Mouse (Mus musculus) left cerebral cortex, postnatal 25 days (tissue): Measurements from ENCODE around the gene Chit1. TPM values are rescaled to one million over a fixed set of nuclear protein-coding genes. Genes with fewer than 3 reads are reported as not detected.

Experiments
- DNase-seq, 2 experiments: peaks; one replicate each; pipeline ENCODE4 v3.0.0; 2022; ENCODE audit warnings: low spot score in 2 of 2, mixed read lengths in 1 of 2
- intact Hi-C: fragments of 180-260 bp; cut with DNase I; formaldehyde crosslinking; loops from one replicate; pipeline ENCODE4 v1.15.1; 2025
- total RNA-seq, 2 experiments: library from RNA; stranded (reverse); gene quantifications; 2 replicates each; pipeline ENCODE4 v1.2.3; 2021

Gene Chit1
- not detected for total RNA-seq

DNA sequence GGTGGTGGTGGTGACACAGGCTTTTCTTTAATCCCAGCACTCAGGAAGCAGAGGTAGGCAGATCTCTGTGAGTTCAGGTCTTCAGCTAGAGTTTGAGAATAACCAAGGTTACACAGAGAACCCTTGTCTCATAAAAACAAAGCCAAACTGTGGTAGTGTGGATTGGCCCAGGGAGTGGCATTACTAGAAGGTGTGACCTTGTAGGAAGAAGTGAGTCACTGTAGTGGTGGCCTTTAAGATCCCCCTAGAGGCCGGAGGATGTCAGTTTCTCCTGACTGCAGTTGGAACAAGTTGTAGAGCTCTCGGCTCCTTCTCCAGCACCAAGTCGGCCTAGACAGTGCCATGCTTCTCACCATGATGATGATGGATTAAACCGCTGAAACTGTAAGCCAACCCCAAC, at the start of gene Chit1:
Chit1 (plus strand) TSS at position 264 of the 400 bp plus-strand sequence.
- intact Hi-C loops: no loop called here
- DNase-seq: no peak

DNA sequence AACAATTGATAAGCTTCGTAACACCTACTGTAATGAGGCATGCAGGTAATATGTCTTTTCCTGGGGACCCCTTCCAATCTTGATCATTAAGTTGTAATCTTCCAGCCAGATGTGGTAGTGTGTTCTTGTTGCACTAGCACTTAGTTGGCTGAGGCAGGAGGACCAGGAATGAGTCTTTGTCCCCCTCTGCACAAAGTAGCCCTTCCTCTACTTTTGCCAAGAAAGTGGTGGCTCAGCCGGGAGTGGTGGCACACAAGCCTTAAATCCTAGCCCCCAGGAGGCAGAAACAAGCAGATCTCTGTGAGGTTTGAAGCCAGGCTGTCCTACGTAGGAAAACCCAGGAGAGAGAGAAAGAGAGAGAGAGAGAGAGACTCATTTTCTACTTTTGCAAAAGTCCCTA, 49.1 kb upstream of the Chit1 start:
- no peak for DNase-seq
- intact Hi-C loops: loop anchor here (2.0 to 5.0 kb wide), 2 partner anchors 17 to 270 kb away; partner anchors contain the start of genes Btg2 and Ppfia4

GRCm38 (mm10) chr1:134062411-134063085, 48.5 kb upstream of the Chit1 start:
- intact Hi-C loops: loop anchor here (2.0 to 5.0 kb wide), 2 partner anchors 16 to 270 kb away; partner anchors contain the start of genes Btg2 and Ppfia4
- peak in 1 of 2 experiments; percentile 56 for DNase-seq

- peak in 1 of 2 experiments; percentile 43 for DNase-seq
- intact Hi-C loops: loop anchor here (2.0 to 5.0 kb wide), 2 partner anchors 16 to 269 kb away; partner anchors contain the start of genes Btg2 and Ppfia4
Measured at GRCm38 (mm10) chr1:134063086-134063772, 47.8 kb upstream of the Chit1 start.

DNA sequence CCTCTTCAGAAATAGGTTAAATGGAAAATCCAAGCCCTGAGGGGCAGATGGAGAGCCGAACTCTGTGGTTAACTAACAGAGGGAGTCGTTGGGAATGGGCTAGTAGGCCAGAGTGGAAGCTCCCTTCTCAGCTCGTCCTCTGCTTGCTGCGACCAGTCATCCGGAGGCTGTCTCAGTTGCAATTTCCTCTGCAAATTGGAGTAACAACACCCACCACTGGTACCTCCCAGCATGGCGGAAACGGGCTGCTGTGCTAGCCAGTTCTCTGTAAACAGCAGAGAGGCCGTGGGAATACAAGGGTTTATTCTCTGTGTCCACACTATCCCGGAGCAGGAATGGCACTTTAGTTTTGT, 47.3 kb upstream of the Chit1 start:
- intact Hi-C loops: loop anchor here (2.0 to 5.0 kb wide), 2 partner anchors 15 to 269 kb away; partner anchors contain the start of genes Btg2 and Ppfia4
- peak in 1 of 2 experiments; percentile 53 for DNase-seq

- intact Hi-C loops: loop anchor here (5.0 kb wide), 1 partner anchor 268 kb away; the partner anchor contains the start of gene Ppfia4
- no peak for DNase-seq
Measured at GRCm38 (mm10) chr1:134064296-134064831, 46.7 kb upstream of the Chit1 start.

DNA sequence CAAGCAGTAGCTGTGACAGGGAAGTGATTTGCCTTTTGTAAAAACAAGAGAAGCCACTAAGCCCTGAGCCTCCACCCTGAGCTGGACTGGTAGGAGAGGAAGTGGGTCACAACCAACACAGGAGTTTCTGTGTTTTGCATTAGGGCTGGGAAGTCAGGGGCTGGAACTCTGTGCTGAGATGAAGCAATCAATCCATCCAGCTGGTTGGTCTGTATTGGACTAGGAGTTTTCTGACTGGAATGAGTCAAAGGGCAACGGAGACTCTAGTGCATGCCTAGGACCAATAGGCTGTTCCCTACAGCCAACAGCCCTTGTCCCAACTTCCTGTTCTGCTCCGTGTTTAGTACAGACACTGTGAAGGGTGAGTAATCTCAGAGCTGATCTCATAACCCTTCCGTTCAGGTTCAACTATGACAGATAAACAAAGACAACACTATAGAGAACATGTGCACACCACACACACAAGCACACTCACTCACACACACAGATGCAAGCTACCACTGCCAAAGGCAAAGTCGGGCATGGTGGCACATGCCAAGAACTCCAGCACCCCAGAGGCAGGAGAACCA, 45.7 kb upstream of the Chit1 start:
- intact Hi-C loops: no loop called here
- no peak for DNase-seq

- intact Hi-C loops: no loop called here
- DNase-seq: no peak
Measured at GRCm38 (mm10) chr1:134066554-134066953, 44.5 kb upstream of the Chit1 start.

GRCm38 (mm10) chr1:134067143-134067619, 43.9 kb upstream of the Chit1 start:
- intact Hi-C loops: no loop called here
- DNase-seq: no peak

DNA sequence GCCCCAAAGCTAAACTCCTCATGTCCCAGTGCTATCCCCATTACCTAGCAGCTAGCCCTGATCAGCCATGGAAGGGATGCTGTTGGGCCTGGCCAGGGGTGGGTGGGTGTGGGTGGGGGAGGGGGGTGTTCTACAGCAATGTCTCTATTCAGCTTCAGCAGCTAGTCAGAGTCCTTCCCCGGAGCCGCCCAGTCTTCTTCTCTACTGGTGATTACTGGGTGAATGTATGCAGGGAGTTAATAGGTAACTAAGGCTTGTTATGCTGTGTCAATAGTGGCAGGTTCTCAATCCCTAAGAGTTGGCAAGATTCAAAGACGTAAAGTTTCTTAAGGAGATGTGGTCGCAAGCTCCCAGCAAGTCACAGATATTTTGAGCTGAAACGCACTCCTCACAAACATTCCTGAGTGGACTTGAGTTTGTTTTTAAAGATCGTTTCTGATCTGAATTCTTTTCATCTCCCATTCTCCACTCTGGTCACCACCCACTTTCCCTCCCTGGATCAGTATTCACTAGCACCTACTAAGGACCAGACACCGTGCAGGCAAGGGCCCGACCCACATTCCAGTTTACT, 40.9 kb upstream of the Chit1 start:
- DNase-seq: no peak
- intact Hi-C loops: no loop called here

GRCm38 (mm10) chr1:134071411-134072018, 39.5 kb upstream of the Chit1 start:
- DNase-seq: no peak
- intact Hi-C loops: no loop called here

GRCm38 (mm10) chr1:134073061-134073564, 37.9 kb upstream of the Chit1 start:
- DNase-seq: no peak
- intact Hi-C loops: no loop called here

DNA sequence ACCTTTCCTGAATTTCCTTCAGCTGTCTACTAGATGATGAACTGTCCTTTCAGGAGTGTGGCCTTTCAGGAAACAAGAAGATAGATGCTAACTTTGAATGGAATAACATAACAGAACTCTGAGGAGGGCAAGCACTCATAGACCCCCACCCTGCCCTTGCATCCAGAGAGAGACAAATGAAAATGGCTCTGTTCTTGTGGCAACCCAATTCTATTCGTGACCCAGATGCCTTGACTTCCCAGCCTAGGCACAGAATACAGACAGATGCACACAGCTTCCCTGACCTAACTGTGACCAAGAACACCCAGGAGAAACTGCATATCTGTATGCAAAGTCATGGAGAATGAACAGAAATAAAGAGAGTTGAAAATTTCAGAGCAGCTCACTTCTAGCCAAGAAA, 37.4 kb upstream of the Chit1 start:
- intact Hi-C loops: no loop called here

GRCm38 (mm10) chr1:134074184-134074583, 36.9 kb upstream of the Chit1 start:
- DNase-seq: no peak
- intact Hi-C loops: no loop called here

More for the DNA sequence above, 37.4 kb upstream of the Chit1 start:
- DNase-seq: no peak

DNA sequence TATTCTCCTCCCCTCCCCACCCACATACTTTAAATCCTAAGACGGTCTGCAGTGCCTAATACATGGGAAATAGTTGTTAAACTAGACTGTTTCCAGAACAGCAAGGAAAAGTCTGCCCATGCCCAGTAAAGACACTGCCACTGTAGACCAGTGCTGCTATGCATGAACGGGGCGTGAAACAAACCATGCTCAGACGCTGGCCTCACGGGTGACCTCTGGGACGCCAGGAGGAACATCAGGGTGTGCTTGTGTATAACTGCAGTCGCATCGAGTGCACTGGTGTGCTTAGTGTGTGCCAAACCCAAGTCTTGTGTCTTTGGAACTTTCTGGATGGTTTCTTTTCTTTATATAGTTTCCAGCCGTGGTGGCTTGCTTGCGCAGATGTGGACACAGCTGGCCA, 36.4 kb upstream of the Chit1 start:
- no peak for DNase-seq
- intact Hi-C loops: no loop called here

DNA sequence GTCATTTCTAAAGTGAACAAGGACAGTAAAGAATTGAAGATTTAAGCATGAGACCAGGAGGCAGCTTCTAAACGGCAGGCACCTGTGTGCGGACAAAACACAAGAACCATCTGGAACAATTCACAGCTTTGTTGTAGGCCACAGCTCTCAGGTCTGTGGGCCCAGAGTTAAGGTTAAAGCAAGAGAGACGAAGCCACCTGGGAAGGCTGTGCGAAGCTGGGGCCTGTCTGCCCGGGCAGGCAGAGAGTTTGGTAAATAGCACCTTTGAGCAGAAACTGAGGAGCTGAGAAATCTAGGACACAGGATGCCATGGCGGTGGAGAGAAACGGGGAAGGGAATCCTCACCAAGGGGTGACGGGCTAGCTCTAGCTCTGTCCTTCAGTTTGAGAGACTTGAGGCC, 35.5 kb upstream of the Chit1 start:
- no peak for DNase-seq
- intact Hi-C loops: no loop called here

DNA sequence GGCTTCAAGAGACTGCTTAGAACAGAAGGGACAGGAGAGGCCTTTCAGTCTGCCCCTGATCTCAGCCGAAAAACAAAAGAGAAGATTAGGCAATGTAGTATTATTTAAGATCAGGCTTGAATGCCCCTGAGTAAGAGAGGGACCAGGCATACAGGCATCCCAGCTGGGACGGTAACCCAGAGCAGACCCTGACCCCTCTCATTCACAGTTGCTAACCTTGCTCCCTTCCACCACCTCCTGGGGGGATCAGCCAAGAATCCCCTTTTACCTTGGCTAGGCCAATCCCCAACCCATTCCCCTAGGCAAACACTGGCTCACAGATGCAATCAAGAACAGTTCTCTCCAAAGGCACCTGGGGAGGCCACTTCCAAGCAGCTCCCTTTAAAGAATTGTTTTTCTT, 34.3 kb upstream of the Chit1 start:
- no peak for DNase-seq
- intact Hi-C loops: no loop called here

- DNase-seq: peak in 1 of 2 experiments; percentile 35
- intact Hi-C loops: loop anchor here (2.0 kb wide), 1 partner anchor 15 kb away; no protein-coding TSS in a partner anchor
Measured at GRCm38 (mm10) chr1:134077389-134078060, 33.5 kb upstream of the Chit1 start.
